Comparison of ENCODE assay signal across 8 mouse cellular contexts in genomic region chr7:25220457-25221101, GRCm38 (mm10). TPM values are rescaled to one million over a fixed set of nuclear protein-coding genes. Genes with fewer than 3 reads are reported as not detected.
DNase-seq lines count a peak whose midpoint lies in the region; ATAC-seq and TF ChIP-seq lines count a peak whose summit lies in the region.

Gene Dedd2 (minus strand): TSS chr7:25220615.

- WGBS in forebrain, embryonic 12.5 days: 9% methylated on average over 20 of the region's 20 CpGs
- WGBS in hindbrain, embryonic 14.5 days: 8% methylated on average over 20 of the region's 20 CpGs
- 7% methylated on average over 20 of the region's 20 CpGs for WGBS in midbrain, embryonic 15.5 days

- TF ChIP-seq CTCF in left cerebral cortex, adult 2 months (IDR thresholded peaks at IDR 0.05): no peak

- intact Hi-C loops in left cerebral cortex, adult 2 months (cut with DNase I): no loop called here
- intact Hi-C loops in left cerebral cortex, postnatal 4 days (cut with DNase I): loop anchor here (2.0 kb wide), 1 partner anchor 42 kb away; the partner anchor contains the start of gene Pou2f2

- H3K27ac ChIP-seq in left cerebral cortex, adult 2 months: peak within 1 kb of the TSS; percentile 86
- H3K27ac ChIP-seq in forebrain, embryonic 12.5 days: peak within 1 kb of the TSS; percentile 84
- H3K27ac ChIP-seq in hindbrain, embryonic 14.5 days: peak within 1 kb of the TSS; percentile 80
- peak within 1 kb of the TSS; percentile 85 for H3K27ac ChIP-seq in midbrain, embryonic 15.5 days

- H3K9ac ChIP-seq in forebrain, embryonic 12.5 days: peak within 1 kb of the TSS; percentile 80
- H3K9ac ChIP-seq in hindbrain, embryonic 14.5 days: peak within 1 kb of the TSS; percentile 77
- H3K9ac ChIP-seq in midbrain, embryonic 15.5 days: peak within 1 kb of the TSS; percentile 63

- peaks cover 40% of the 10 kb centered on the region for H3K4me1 ChIP-seq in forebrain, embryonic 12.5 days
- H3K4me1 ChIP-seq in hindbrain, embryonic 14.5 days (replicated peaks; ENCODE audit: control insufficient read depth, insufficient read depth, low read length): peaks cover 30% of the 10 kb centered on the region
- peaks cover 36% of the 10 kb centered on the region for H3K4me1 ChIP-seq in midbrain, embryonic 15.5 days

- no peak for DNase-seq in left cerebral cortex, adult 2 months (ENCODE audit: extremely low spot score in 1 of 2, low spot score in 2 of 2)
- DNase-seq in left cerebral cortex, adult 11 months (ENCODE audit: low spot score): no peak
- no peak for DNase-seq in hindbrain, embryonic 14.5 days (ENCODE audit: low spot score)
- DNase-seq in left cerebral cortex, postnatal 4 days: no peak
- no peak for DNase-seq in ovary, postnatal 14 days (ENCODE audit: low spot score)

- no peak for ATAC-seq in activated CD4-positive, CD25-positive, alpha-beta regulatory T cell, adult 4 months
- no peak for ATAC-seq in forebrain, embryonic 12.5 days (ENCODE audit: low FRiP score)
- ATAC-seq in hindbrain, embryonic 14.5 days (ENCODE audit: low FRiP score): no peak
- ATAC-seq in midbrain, embryonic 15.5 days (replicated peaks): peak; percentile 3; the same call in 1 of the 2 replicates

- H3K4me3 ChIP-seq in left cerebral cortex, adult 2 months: peak within 1 kb of the TSS; percentile 73
- H3K4me3 ChIP-seq in forebrain, embryonic 12.5 days (replicated peaks): peak within 1 kb of the TSS; percentile 69
- peak within 1 kb of the TSS; percentile 81 for H3K4me3 ChIP-seq in hindbrain, embryonic 14.5 days (replicated peaks; ENCODE audit: low read length)
- H3K4me3 ChIP-seq in midbrain, embryonic 15.5 days: peak within 1 kb of the TSS; percentile 59

- H3K27me3 ChIP-seq in forebrain, embryonic 12.5 days: no peaks in the 10 kb centered on the region
- no peaks in the 10 kb centered on the region for H3K27me3 ChIP-seq in hindbrain, embryonic 14.5 days (ENCODE audit: control insufficient read depth, insufficient read depth, low read length)
- H3K27me3 ChIP-seq in midbrain, embryonic 15.5 days (replicated peaks): no peaks in the 10 kb centered on the region

- H3K36me3 ChIP-seq in forebrain, embryonic 12.5 days (replicated peaks): peaks cover 23% of the 10 kb centered on the region
- H3K36me3 ChIP-seq in hindbrain, embryonic 14.5 days (replicated peaks; ENCODE audit: control insufficient read depth, insufficient read depth): peaks cover 37% of the 10 kb centered on the region
- H3K36me3 ChIP-seq in midbrain, embryonic 15.5 days (replicated peaks): peaks cover 9% of the 10 kb centered on the region; the same call in 1 of the 2 replicates

- H3K4me2 ChIP-seq in forebrain, embryonic 12.5 days: peak within 1 kb of the TSS; percentile 95
- H3K4me2 ChIP-seq in hindbrain, embryonic 14.5 days (replicated peaks): peak within 1 kb of the TSS; percentile 94
- peak within 1 kb of the TSS; percentile 90 for H3K4me2 ChIP-seq in midbrain, embryonic 15.5 days

- H3K9me3 ChIP-seq in forebrain, embryonic 12.5 days: no peaks in the 10 kb centered on the region
- H3K9me3 ChIP-seq in hindbrain, embryonic 14.5 days (ENCODE audit: control insufficient read depth, low read length): no peaks in the 10 kb centered on the region
- H3K9me3 ChIP-seq in midbrain, embryonic 15.5 days: no peaks in the 10 kb centered on the region

RNA-seq across cellular contexts. Expression of gene Dedd2, which starts in this region (rescaled TPM):
- 10 to 100 TPM; 23.9 to 26.3 TPM for total RNA-seq in left cerebral cortex, adult 2 months (2021)
- polyA plus RNA-seq in activated CD4-positive, CD25-positive, alpha-beta regulatory T cell, adult 4 months (2017; shearing (Covaris generic)): 10 to 100 TPM; 26.7 to 31.8 TPM
- 11.2 and 12.3 TPM in 2 replicates for polyA plus RNA-seq in forebrain, embryonic 12.5 days (2016; fragmentation: Nextera tagmentation; extraction: Ambion mirVana)
- polyA plus RNA-seq in hindbrain, embryonic 14.5 days (2014; fragmentation: Nextera tagmentation; extraction: Ambion mirVana): 13.8 and 14.9 TPM in 2 replicates
- 10 to 100 TPM; 15.1 to 16.8 TPM for total RNA-seq in left cerebral cortex, postnatal 4 days (2021)
- 18.5 and 18.7 TPM in 2 replicates for polyA plus RNA-seq in midbrain, embryonic 15.5 days (2015; fragmentation: Nextera tagmentation; extraction: Ambion mirVana)
